Comparison of ENCODE assay signal across 8 mouse cellular contexts in genomic region chr6:94647574-94648430, GRCm38 (mm10). TPM values are rescaled to one million over a fixed set of nuclear protein-coding genes. Genes with fewer than 3 reads are reported as not detected.
A peak's percentile ranks its signal among the peaks of the same experiment; 100 is the strongest.
DNase-seq lines count a peak whose midpoint lies in the region; ATAC-seq and TF ChIP-seq lines count a peak whose summit lies in the region.

No protein-coding gene starts in this region.

- peak overlapping the region; percentile 37 for H3K4me2 ChIP-seq in embryonic facial prominence, embryonic 13.5 days
- H3K4me2 ChIP-seq in heart, embryonic 11.5 days = peak overlapping the region; percentile 12; the same call in 1 of the 2 replicates
- H3K4me2 ChIP-seq in liver, postnatal 0 days (ENCODE audit: low read depth, low read length) = peak overlapping the region; percentile 33; the same call in 1 of the 2 replicates

- peaks cover 6% of the 10 kb centered on the region for H3K36me3 ChIP-seq in embryonic facial prominence, embryonic 13.5 days
- H3K36me3 ChIP-seq in heart, embryonic 11.5 days (ENCODE audit: control insufficient read depth, insufficient read depth, low read length) = no peaks in the 10 kb centered on the region
- peaks cover 3% of the 10 kb centered on the region; the same call in 1 of the 2 replicates for H3K36me3 ChIP-seq in liver, postnatal 0 days (replicated peaks; ENCODE audit: insufficient read depth, low read length)

- no peak for TF ChIP-seq CTCF in liver, postnatal 0 days (IDR thresholded peaks at IDR 0.05; ENCODE audit: low read depth)
- no peak for TF ChIP-seq CTCF in olfactory bulb, adult 2 months (IDR thresholded peaks at IDR 0.05; ENCODE audit: insufficient read depth, low read depth, low read length)

- H3K4me1 ChIP-seq in embryonic facial prominence, embryonic 13.5 days = peaks cover 70% of the 10 kb centered on the region
- H3K4me1 ChIP-seq in heart, embryonic 11.5 days (ENCODE audit: control insufficient read depth, insufficient read depth, low read length) = peaks cover 31% of the 10 kb centered on the region
- peaks cover 20% of the 10 kb centered on the region for H3K4me1 ChIP-seq in liver, postnatal 0 days (ENCODE audit: insufficient read depth)
- H3K4me1 ChIP-seq in olfactory bulb, adult 2 months (ENCODE audit: control insufficient read depth, insufficient read depth, low read length) = peaks cover 25% of the 10 kb centered on the region

- H3K27ac ChIP-seq in embryonic facial prominence, embryonic 13.5 days = peak overlapping the region; percentile 78
- H3K27ac ChIP-seq in heart, embryonic 11.5 days (ENCODE audit: low read depth, low read length) = peak overlapping the region; percentile 50
- H3K27ac ChIP-seq in liver, postnatal 0 days (ENCODE audit: low read depth) = peak overlapping the region; percentile 65
- H3K27ac ChIP-seq in olfactory bulb, adult 2 months (ENCODE audit: insufficient read depth, low read depth, low read length) = peak overlapping the region; percentile 65

- no peak for TF ChIP-seq POLR2A in olfactory bulb, adult 2 months (IDR thresholded peaks at IDR 0.05; ENCODE audit: insufficient read depth, low read depth, low read length)

- H3K4me3 ChIP-seq in embryonic facial prominence, embryonic 13.5 days = no peak overlapping the region
- H3K4me3 ChIP-seq in heart, embryonic 11.5 days (ENCODE audit: low read depth, low read length) = no peak overlapping the region
- no peak overlapping the region for H3K4me3 ChIP-seq in liver, postnatal 0 days (ENCODE audit: low read depth, low read length)
- H3K4me3 ChIP-seq in olfactory bulb, adult 2 months (ENCODE audit: insufficient read depth, low read depth, low read length) = no peak overlapping the region

- no peaks in the 10 kb centered on the region; the same call in 1 of the 2 replicates for H3K27me3 ChIP-seq in embryonic facial prominence, embryonic 13.5 days
- H3K27me3 ChIP-seq in heart, embryonic 11.5 days (ENCODE audit: control insufficient read depth, insufficient read depth, low read length) = no peaks in the 10 kb centered on the region
- H3K27me3 ChIP-seq in liver, postnatal 0 days (ENCODE audit: insufficient read depth, low read length) = no peaks in the 10 kb centered on the region

- H3K9ac ChIP-seq in embryonic facial prominence, embryonic 13.5 days = peak overlapping the region; percentile 37; the same call in 1 of the 2 replicates
- peak overlapping the region; percentile 52 for H3K9ac ChIP-seq in heart, embryonic 11.5 days (ENCODE audit: low read depth, low read length)
- H3K9ac ChIP-seq in liver, postnatal 0 days (replicated peaks) = no peak overlapping the region

- 6% methylated on average over 10 of the region's 10 CpGs for WGBS in embryonic facial prominence, embryonic 13.5 days
- WGBS in heart, embryonic 11.5 days (ENCODE audit: insufficient replicate concordance) = 11% methylated on average over 10 of the region's 10 CpGs
- 29% methylated on average over 10 of the region's 10 CpGs for WGBS in liver, postnatal 0 days (ENCODE audit: insufficient replicate concordance)
- 21% methylated on average over 10 of the region's 10 CpGs for WGBS in olfactory bulb, adult 2 months

- no peak for TF ChIP-seq EP300 in liver, postnatal 0 days (IDR thresholded peaks at IDR 0.05; ENCODE audit: low read depth)

- DNase-seq in 416B (ENCODE audit: low read depth) = peak; percentile 25
- DNase-seq in kidney, adult 9 months = peak; percentile 85
- peak; percentile 43 for DNase-seq in liver, postnatal 0 days
- DNase-seq in urinary bladder, postnatal 10 days (ENCODE audit: low spot score) = no peak

- no peaks in the 10 kb centered on the region for H3K9me3 ChIP-seq in embryonic facial prominence, embryonic 13.5 days
- H3K9me3 ChIP-seq in heart, embryonic 11.5 days (replicated peaks; ENCODE audit: control insufficient read depth, low read length) = no peaks in the 10 kb centered on the region
- H3K9me3 ChIP-seq in liver, postnatal 0 days (ENCODE audit: low read length) = no peaks in the 10 kb centered on the region

- peak; percentile 16 for ATAC-seq in activated CD4-positive, CD25-positive, alpha-beta regulatory T cell, adult 4 months
- peak; percentile 85 for ATAC-seq in embryonic facial prominence, embryonic 13.5 days (ENCODE audit: insufficient number of reproducible peaks, insufficient read depth, low FRiP score, low TSS enrichment, low read depth)
- ATAC-seq in heart, embryonic 11.5 days (replicated peaks; ENCODE audit: insufficient number of reproducible peaks, low FRiP score, low TSS enrichment) = peak; percentile 64
- peak; percentile 79 for ATAC-seq in liver, postnatal 0 days

RNA-seq across cellular contexts. Expression of gene Lrig1, which starts 52.2 kb away (rescaled TPM):
- polyA plus RNA-seq in activated CD4-positive, CD25-positive, alpha-beta regulatory T cell, adult 4 months (2017; shearing (Covaris generic)) = 10 to 100 TPM; 16.2 to 31.1 TPM
- 17.4 and 18.9 TPM in 2 replicates for polyA plus RNA-seq in embryonic facial prominence, embryonic 13.5 days (2015; fragmentation: Nextera tagmentation; extraction: Ambion mirVana)
- 10.9 and 11.8 TPM in 2 replicates for polyA plus RNA-seq in heart, embryonic 11.5 days (2014; fragmentation: Nextera tagmentation; extraction: Ambion mirVana)
- polyA plus RNA-seq in liver, postnatal 0 days (2015; fragmentation: Nextera tagmentation; extraction: Ambion mirVana) = 2.5 and 2.9 TPM in 2 replicates
- not detected in 2 replicates for polyA plus RNA-seq in olfactory bulb, adult 2 months (2012; ENCODE audit: insufficient read depth, insufficient read length, low replicate concordance, missing spikeins)

Comparison
In these comparisons a context has a peak if more than half of its experiments do, and no peak if none do; other contexts are left out.
1. ATAC-seq: peak in every context shown above with its lines; median percentile 85 in embryonic facial prominence, embryonic 13.5 days; 79 in liver, postnatal 0 days; 64 in heart, embryonic 11.5 days; 16 in activated CD4-positive, CD25-positive, alpha-beta regulatory T cell, adult 4 months.